Mouse (Mus musculus) neural tube, embryonic 14.5 days (tissue): ENCODE data around the gene Ccz1. TPM values are rescaled to one million over a fixed set of nuclear protein-coding genes. Genes with fewer than 3 reads are reported as not detected.

ENCODE experiments used
- ATAC-seq: fragments of 200-750 bp; cut with Nextera tagmentation; 2 replicates; pipeline ENCODE4 v1.8.0; 2017; ENCODE audit warnings: low read depth, mild to moderate bottlenecking, moderate TSS enrichment, moderate library complexity
- H3K27ac ChIP-seq: fragments of 300-500 bp; sonication (generic); 2 replicates; pipeline ENCODE4 v1.5.1; 2014; ENCODE audit warnings: low read depth, mild to moderate bottlenecking, control low read depth, low read length, moderate library complexity, mixed read lengths
- H3K27me3 ChIP-seq: fragments of 300-500 bp; sonication (generic); 2 replicates; pipeline ENCODE4 v1.6.1; 2014; ENCODE audit warnings: low read length; ENCODE audit not compliant: control insufficient read depth, insufficient read depth
- H3K36me3 ChIP-seq: fragments of 300-500 bp; sonication (generic); 2 replicates; pipeline ENCODE4 v1.6.1; 2014; ENCODE audit warnings: low read length, mixed read lengths; ENCODE audit not compliant: control insufficient read depth, insufficient read depth
- H3K4me1 ChIP-seq: fragments of 300-500 bp; sonication (generic); 2 replicates; pipeline ENCODE4 v1.6.1; 2014; ENCODE audit warnings: low read length; ENCODE audit not compliant: control insufficient read depth, insufficient read depth
- H3K4me2 ChIP-seq: fragments of 300-500 bp; sonication (generic); 2 replicates; pipeline ENCODE4 v1.6.1; 2014; ENCODE audit warnings: mild to moderate bottlenecking, low read depth, low read length, control low read depth
- H3K4me3 ChIP-seq: fragments of 300-500 bp; sonication (generic); 2 replicates; pipeline ENCODE4 v1.5.1; 2014; ENCODE audit warnings: low read depth, low read length, control low read depth, mixed read lengths
- H3K9ac ChIP-seq: fragments of 300-500 bp; sonication (generic); replicated peaks from 2 replicates; pipeline ENCODE4 v1.6.1; 2014; ENCODE audit warnings: low read depth, mild to moderate bottlenecking, control low read depth, low read length, mixed read lengths
- H3K9me3 ChIP-seq: fragments of 300-500 bp; sonication (generic); 2 replicates; pipeline ENCODE4 v1.6.1; 2016; ENCODE audit warnings: low read length; ENCODE audit not compliant: control insufficient read depth
- WGBS: fragments of 180-500 bp; shearing (Covaris S2); extraction: QIAGEN DNeasy Blood & Tissue Kit; methylation state at CpG from one replicate; pipeline ENCODE4 v1.1.7; 2014; 5-methylcytosine and 5-hydroxymethylcytosine counted together
- polyA plus RNA-seq: library from polyadenylated mRNA; unstranded; fragments of >200 nt; fragmentation: Nextera tagmentation; extraction: Ambion mirVana; gene quantifications from 2 replicates; pipeline ENCODE4 v1.2.1, GENCODE M21; 2014

Ccz1 gene
- polyA plus RNA-seq, 1 experiment from 2014 or later, result 83.5 TPM

DNA sequence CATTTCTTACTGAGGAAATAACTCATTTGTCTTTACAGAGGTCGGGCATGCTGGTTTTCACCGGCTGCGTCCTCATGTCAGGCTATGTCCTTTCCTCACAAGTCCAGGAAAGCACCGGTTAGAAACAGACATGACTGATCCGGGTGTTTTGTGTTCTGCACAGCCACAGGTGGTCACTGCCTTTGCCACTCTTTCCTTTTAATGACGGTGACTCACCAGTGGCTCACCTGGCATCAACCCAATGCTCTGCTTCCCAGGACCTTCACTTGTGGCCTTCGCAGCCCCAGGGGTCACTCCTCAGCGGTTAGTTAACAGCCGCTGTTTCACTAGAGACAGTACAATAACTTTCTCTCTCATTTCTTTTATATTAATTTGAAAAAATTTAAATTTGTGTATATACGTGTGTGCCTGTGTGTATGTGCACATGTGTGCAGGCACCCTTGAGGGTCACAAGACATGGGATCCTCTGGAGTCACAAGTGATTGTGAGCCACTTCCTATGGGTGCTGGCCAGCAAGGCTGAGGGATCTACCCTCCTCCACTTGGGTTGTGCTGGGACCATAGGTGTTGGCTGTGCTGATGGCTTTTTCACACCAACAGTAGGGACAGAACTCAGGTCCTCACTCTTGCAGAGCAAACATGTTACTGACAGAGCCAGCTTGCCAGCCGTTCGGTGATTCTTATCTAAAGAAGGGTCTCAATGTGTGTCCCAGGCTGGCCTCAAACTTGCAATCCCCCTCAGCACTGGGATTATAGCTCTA, 48.9 kb downstream of the Ccz1 start:
- Histone ChIP-seq H3K27ac (no peak overlapping the region), H3K27me3 (no peaks in the 10 kb centered on the region), H3K36me3 (no peaks in the 10 kb centered on the region), H3K9ac (no peak overlapping the region), H3K4me1 (no peaks in the 10 kb centered on the region), H3K4me3 (no peak overlapping the region), H3K9me3 (no peaks in the 10 kb centered on the region), H3K4me2 (no peak overlapping the region)
- WGBS, result 83% methylated on average over 12 of the region's 12 CpGs
- ATAC-seq, result no peak

DNA sequence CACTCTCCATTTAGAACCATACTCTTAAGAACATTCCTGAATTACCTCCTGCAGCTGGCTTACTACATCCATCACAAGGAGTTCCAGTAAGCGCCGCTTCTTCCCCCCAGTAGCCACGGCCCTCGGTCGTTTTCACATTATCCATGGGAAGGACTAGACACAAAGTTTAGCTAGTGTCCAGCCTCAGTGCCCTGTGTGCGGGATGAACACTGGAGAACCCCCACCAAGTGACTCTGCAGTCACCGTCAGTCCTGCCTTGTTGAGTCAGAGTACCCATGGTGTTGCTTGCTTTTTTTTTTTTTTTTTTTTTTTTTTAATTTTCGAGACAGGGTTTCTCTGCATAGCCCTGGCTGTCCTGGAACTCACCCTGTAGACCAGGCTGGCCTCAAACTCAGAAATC, 53.5 kb downstream of the Ccz1 start:
- Histone ChIP-seq H3K4me2 (no peak overlapping the region), H3K27me3 (no peaks in the 10 kb centered on the region), H3K9me3 (no peaks in the 10 kb centered on the region), H3K27ac (no peak overlapping the region), H3K36me3 (no peaks in the 10 kb centered on the region), H3K9ac (no peak overlapping the region), H3K4me1 (no peaks in the 10 kb centered on the region), H3K4me3 (no peak overlapping the region)
- no peak for ATAC-seq
- 86% methylated on average over 8 of the region's 8 CpGs for WGBS

DNA sequence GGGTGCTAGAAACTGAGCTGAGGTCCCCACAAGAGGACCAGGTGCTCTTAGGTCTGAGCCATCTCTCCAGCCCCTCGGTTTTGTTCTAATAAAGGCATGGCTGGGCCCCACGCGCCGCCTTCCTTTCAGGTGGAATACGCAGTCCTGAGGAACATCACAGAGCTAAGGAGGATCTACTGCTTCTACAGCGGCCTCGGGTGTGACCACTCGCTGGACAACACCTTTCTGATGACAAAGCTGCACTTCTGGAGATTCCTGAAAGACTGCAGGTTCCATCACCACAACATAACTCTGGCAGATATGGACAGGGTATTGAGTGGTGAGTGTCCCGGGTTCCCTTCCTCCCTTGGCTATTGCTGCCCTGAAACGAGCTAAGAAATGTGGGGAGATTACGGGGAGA, 55.1 kb downstream of the Ccz1 start:
- H3K9me3 ChIP-seq, result no peaks in the 10 kb centered on the region
- H3K4me3 ChIP-seq, result no peak overlapping the region
- H3K4me2 ChIP-seq, result no peak overlapping the region
- H3K36me3 ChIP-seq, result no peaks in the 10 kb centered on the region
- 93% methylated on average over 11 of the region's 11 CpGs for WGBS
- no peak overlapping the region for H3K9ac ChIP-seq
- no peak overlapping the region for H3K27ac ChIP-seq
- no peaks in the 10 kb centered on the region for H3K27me3 ChIP-seq
- ATAC-seq, result no peak
- no peaks in the 10 kb centered on the region for H3K4me1 ChIP-seq

DNA sequence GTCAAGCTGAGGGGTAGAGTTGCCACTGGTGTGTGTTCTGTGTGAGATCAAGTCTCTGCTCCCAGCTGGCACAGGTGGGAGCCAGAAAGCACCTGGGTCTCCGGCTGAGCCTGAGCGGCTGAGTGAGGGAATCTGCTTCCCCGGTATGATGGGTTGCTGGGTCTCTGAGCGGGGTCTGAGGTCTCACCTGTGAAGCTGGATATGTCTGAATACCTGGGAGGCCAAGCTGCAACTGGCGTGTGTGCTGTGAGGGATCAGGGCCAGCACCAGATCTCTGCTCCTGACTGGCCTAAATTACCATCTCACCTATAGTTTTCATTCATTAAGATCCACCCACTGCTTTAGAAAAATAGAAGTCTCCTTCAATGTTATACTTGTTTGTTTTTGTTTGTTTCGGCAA, 57.6 kb downstream of the Ccz1 start:
- no peak overlapping the region for H3K4me3 ChIP-seq
- 93% methylated on average over 6 of the region's 6 CpGs for WGBS
- ATAC-seq, result no peak

DNA sequence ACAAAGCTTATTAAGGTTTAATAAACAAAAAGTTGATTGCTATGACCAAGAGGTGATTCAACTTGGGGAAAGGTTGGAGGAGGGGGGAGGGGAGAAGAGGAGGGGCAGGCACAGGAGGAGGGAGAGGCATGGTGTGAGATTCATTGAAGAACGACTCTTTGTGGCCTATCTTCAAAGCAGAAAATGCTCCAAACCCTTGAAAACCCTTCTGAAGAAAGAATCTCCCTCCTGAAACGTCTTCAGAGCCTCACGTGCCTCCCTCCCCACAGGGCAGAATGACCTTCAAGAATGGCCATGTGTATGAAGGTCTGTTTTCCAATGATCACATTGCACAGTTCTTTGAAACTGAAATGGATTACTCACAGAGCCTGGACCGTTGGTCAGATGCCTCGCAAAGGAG, 64.7 kb downstream of the Ccz1 start:
- 38% methylated on average over 5 of the region's 5 CpGs for WGBS
- Histone ChIP-seq H3K36me3 (no peaks in the 10 kb centered on the region), H3K4me3 (no peak overlapping the region), H3K4me1 (no peaks in the 10 kb centered on the region), H3K9me3 (no peaks in the 10 kb centered on the region), H3K9ac (no peak overlapping the region), H3K27me3 (no peaks in the 10 kb centered on the region), H3K27ac (no peak overlapping the region), H3K4me2 (no peak overlapping the region)
- ATAC-seq, result no peak

More for the DNA sequence above, 57.6 kb downstream of the Ccz1 start:
- Histone ChIP-seq H3K27ac (no peak overlapping the region), H3K9me3 (no peaks in the 10 kb centered on the region), H3K36me3 (no peaks in the 10 kb centered on the region), H3K4me1 (no peaks in the 10 kb centered on the region), H3K9ac (no peak overlapping the region), H3K4me2 (no peak overlapping the region), H3K27me3 (no peaks in the 10 kb centered on the region)

DNA sequence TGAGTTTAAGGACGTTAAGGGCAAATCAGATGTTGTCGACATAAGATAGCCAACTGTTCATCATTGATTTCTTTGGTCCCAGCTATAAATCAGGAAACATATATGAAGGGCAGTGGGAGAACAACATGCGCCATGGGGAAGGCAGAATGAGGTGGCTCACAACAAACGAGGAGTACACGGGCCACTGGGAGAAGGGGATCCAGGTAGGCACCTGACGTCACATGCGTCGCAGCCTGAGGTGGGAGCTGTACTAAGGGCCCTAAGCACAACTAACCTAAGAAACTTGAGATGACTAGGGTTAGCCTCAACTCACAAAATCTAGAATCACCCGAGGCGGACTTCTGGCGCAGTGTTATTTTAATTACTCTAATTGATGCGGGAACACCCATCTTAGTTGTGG, 66.3 kb downstream of the Ccz1 start:
- WGBS, result 90% methylated on average over 12 of the region's 12 CpGs
- no peaks in the 10 kb centered on the region for H3K36me3 ChIP-seq
- H3K27ac ChIP-seq, result no peak overlapping the region
- no peaks in the 10 kb centered on the region for H3K4me1 ChIP-seq
- H3K27me3 ChIP-seq, result no peaks in the 10 kb centered on the region
- H3K9ac ChIP-seq, result no peak overlapping the region
- H3K9me3 ChIP-seq, result no peaks in the 10 kb centered on the region; the same call in 1 of the 2 replicates
- H3K4me2 ChIP-seq, result no peak overlapping the region
- H3K4me3 ChIP-seq, result no peak overlapping the region
- no peak for ATAC-seq

DNA sequence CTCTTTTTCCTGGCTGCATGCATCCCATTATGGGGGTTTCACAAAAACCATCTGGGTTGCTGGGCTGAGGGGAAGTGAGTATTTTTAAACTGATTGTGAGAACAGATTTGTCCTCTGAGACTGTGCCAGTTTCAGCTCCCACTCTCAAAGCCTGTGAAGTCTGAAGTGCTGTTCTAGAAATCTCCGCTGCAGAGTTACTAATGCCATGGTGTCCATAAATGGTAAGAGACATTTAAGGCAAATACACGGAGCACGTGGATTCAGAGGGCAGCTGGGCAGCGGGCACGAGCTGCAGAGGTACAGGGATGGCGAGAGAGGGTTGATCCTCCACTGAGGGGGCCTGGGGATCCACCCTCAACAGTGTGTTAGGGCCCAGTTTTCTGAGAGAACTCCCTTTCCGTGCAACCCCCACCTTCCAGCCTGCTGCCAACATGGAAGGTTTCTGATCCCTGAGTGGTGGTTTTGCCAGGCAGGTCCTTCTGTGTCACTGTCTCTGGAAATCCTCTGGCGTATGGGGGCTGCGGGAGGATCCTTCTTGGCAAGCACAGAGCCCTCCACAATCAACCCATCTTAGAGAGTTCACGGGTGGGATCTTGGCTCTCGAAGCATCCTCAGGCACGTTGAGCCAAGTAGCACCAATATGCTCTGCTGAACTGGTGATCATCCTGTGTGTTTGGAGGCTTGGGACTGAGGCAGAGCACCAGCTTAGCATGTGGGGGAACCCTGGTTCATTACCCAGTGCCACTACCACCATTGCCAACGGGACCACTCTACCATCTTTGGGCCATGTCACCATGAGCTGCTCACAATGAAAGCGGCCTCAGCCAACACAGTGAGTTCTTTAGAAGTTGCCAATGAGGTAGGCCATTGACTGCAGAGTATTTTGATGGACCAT, 71.2 kb downstream of the Ccz1 start:
- no peak for ATAC-seq

DNA sequence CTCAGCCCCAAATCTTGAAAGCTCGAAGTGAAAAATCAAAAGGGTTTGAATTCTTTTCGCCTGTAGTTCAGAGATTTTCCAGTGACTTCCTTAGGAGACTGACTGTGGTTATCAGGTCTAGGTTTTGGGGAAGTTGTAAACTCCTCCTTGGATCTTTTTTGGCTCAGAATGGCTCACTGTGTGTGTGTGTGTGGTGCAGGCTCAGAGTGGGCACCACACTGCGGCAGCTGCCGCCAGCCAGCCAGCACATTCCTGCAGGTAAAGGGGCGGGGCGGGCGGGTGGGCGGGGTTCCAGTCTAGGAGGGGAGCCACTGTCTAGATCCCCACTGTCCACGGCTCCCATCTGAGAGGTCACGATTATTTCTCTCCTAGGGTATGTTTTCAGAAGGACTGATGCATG, 73.1 kb downstream of the Ccz1 start:
- H3K36me3 ChIP-seq, result no peaks in the 10 kb centered on the region
- 24% methylated on average over 10 of the region's 10 CpGs for WGBS
- no peak overlapping the region for H3K27ac ChIP-seq
- no peak for ATAC-seq
- H3K4me1 ChIP-seq, result no peaks in the 10 kb centered on the region
- H3K9me3 ChIP-seq, result no peaks in the 10 kb centered on the region; the same call in 1 of the 2 replicates
- H3K9ac ChIP-seq, result no peak overlapping the region
- no peak overlapping the region for H3K4me2 ChIP-seq
- no peak overlapping the region for H3K4me3 ChIP-seq
- no peaks in the 10 kb centered on the region for H3K27me3 ChIP-seq

More for the DNA sequence above, 71.2 kb downstream of the Ccz1 start:
- no peaks in the 10 kb centered on the region; the same call in 1 of the 2 replicates for H3K9me3 ChIP-seq
- WGBS, result 91% methylated on average over 14 of the region's 14 CpGs
- H3K36me3 ChIP-seq, result no peaks in the 10 kb centered on the region
- no peaks in the 10 kb centered on the region for H3K4me1 ChIP-seq
- no peak overlapping the region for H3K9ac ChIP-seq
- no peak overlapping the region for H3K4me3 ChIP-seq
- no peaks in the 10 kb centered on the region for H3K27me3 ChIP-seq
- no peak overlapping the region for H3K27ac ChIP-seq
- H3K4me2 ChIP-seq, result no peak overlapping the region
